Mouse (Mus musculus) myocyte (in vitro differentiated cells): ENCODE measurements around the gene Acap1. TPM values are rescaled to one million over a fixed set of nuclear protein-coding genes. Genes with fewer than 3 reads are reported as not detected.

Experiments used
- H3K27me3 ChIP-seq: one replicate; pipeline ENCODE4 v1.6.1; 2011; ENCODE audit not compliant: control insufficient read depth, insufficient read depth, insufficient read length
- H3K36me3 ChIP-seq: one replicate; pipeline ENCODE4 v1.6.1; 2011; ENCODE audit not compliant: control insufficient read depth, insufficient read depth
- H3K4me2 ChIP-seq: one replicate; pipeline ENCODE4 v1.6.1; 2011; ENCODE audit warnings: low read depth, control low read depth
- H3K4me3 ChIP-seq: one replicate; pipeline ENCODE4 v1.5.1; 2011; ENCODE audit warnings: mild to moderate bottlenecking, control low read depth, moderate library complexity
- H3K79me2 ChIP-seq: one replicate; pipeline ENCODE4 v1.6.1; 2011; ENCODE audit not compliant: control insufficient read depth, insufficient read depth
- H3ac ChIP-seq: one replicate; pipeline ENCODE4 v1.6.1; 2011; ENCODE audit not compliant: control insufficient read depth, insufficient read length
- CEBPB ChIP-seq: IDR thresholded peaks from 2 replicates; pipeline ENCODE4 v1.6.1; 2011; ENCODE audit warnings: mild to moderate bottlenecking, moderate library complexity; ENCODE audit not compliant: poor library complexity, insufficient read depth, severe bottlenecking
- E2F4 ChIP-seq: IDR thresholded peaks from one replicate; pipeline ENCODE4 v1.6.1; 2011; ENCODE audit warnings: mild to moderate bottlenecking, control low read depth, moderate library complexity; ENCODE audit not compliant: insufficient read depth
- MAX ChIP-seq: IDR thresholded peaks from one replicate; pipeline ENCODE4 v1.6.1; 2011; ENCODE audit warnings: low read depth, mild to moderate bottlenecking, control low read depth
- MYOD1 ChIP-seq, 3 experiments: IDR thresholded peaks; one replicate each; pipeline ENCODE4 v1.6.1; 2011; ENCODE audit warnings: control low read depth in 2 of 3, low read depth in 2 of 3, mild to moderate bottlenecking in 2 of 3, moderate library complexity in 1 of 3; ENCODE audit not compliant: insufficient read length in 2 of 3, control insufficient read depth in 1 of 3
- MYOG ChIP-seq, 3 experiments: IDR thresholded peaks; one replicate each; pipeline ENCODE4 v1.6.1; 2011; ENCODE audit warnings: control low read depth in 2 of 3, low read depth in 2 of 3, mild to moderate bottlenecking in 2 of 3; ENCODE audit not compliant: insufficient read length in 2 of 3, control insufficient read depth in 1 of 3, insufficient read depth in 1 of 3
- POLR2A ChIP-seq: IDR thresholded peaks from one replicate; pipeline ENCODE4 v1.6.1; 2011; ENCODE audit warnings: low read depth, mild to moderate bottlenecking, control low read depth, moderate library complexity; ENCODE audit not compliant: insufficient read length
- POLR2AphosphoS2 ChIP-seq: IDR thresholded peaks from one replicate; pipeline ENCODE4 v1.6.1; 2011; ENCODE audit warnings: low read depth, control low read depth; ENCODE audit not compliant: insufficient read length
- REST ChIP-seq: IDR thresholded peaks from one replicate; pipeline ENCODE4 v1.6.1; 2011; ENCODE audit warnings: mild to moderate bottlenecking, control low read depth, moderate library complexity; ENCODE audit not compliant: insufficient read depth, insufficient read length
- SRF ChIP-seq: IDR thresholded peaks from one replicate; pipeline ENCODE4 v1.6.1; 2011; ENCODE audit warnings: low read depth; ENCODE audit not compliant: control insufficient read depth, insufficient read length
- TCF12 ChIP-seq: IDR thresholded peaks from one replicate; pipeline ENCODE4 v1.6.1; 2011; ENCODE audit warnings: mild to moderate bottlenecking, control low read depth; ENCODE audit not compliant: poor library complexity, insufficient read depth, severe bottlenecking
- TCF3 ChIP-seq: IDR thresholded peaks from one replicate; pipeline ENCODE4 v1.6.1; 2011; ENCODE audit warnings: low read depth, control low read depth; ENCODE audit not compliant: insufficient read length
- USF1 ChIP-seq: IDR thresholded peaks from one replicate; pipeline ENCODE4 v1.6.1; 2011; ENCODE audit warnings: low read depth, mild to moderate bottlenecking, control low read depth, moderate library complexity
- polyA plus RNA-seq: library from polyadenylated mRNA; unstranded; fragments of >200 nt; fragmentation: generic; extraction: Trizol; gene quantifications from one replicate; pipeline ENCODE4 v1.2.1, GENCODE M21; 2012; ENCODE audit warnings: missing spikeins

The Acap1 gene
- polyA plus RNA-seq, 1 experiment: 1.4 TPM

DNA sequence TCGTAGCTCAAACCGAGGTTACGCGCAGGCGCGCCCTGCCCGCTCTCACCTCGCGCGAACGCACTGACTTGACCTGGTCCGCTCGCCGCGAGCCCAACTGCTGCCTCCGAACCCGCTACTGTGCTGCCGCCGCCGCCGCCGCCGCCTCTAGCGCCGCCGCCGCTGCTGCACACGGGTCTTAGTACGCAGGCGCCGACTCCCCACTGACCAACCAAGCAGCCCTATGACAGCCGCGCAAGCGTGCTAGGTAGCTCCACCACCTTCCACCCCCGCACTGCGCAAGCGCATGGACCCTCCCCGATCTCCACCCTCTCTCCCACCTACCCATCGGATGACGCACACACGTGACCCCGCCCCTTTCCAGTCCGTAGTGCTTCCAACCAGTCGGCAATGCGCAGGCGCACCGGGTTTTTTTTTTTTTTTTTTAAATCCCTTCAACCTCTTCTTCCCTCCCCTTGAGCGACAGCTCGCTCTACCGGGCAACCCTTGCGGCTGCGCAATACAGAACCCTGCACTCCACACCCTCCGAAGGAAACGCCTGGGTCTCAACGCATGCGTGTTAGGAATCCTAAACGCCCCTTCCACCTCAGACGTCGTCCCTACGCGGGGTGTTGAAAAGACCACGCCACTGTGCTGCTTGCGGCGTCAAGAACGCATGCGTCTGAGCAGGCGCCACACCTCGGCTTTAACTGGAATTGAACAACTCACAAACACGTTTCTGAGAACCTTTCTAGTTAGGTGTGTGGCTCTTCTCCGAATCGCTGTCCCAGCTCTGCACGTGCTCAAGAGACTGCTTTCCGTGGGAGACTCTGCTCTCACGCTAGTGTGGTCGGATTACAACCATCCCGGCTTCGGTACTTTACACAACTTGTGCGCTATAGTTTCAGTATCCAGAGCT lies 26.0 kb upstream of the Acap1 start, which contains the start of gene Eif5a:
TSS of gene Eif5a (minus strand) at position 845 of the 898 bp plus-strand sequence.
- no peaks in the 10 kb centered on the region for H3K27me3 ChIP-seq
- H3ac ChIP-seq: peak within 1 kb of the TSS; percentile 87
- peaks cover 28% of the 10 kb centered on the region for H3K36me3 ChIP-seq
- TF ChIP-seq MYOD1 (IDR thresholded peaks at IDR 0.05; ENCODE audit: control insufficient read depth in 1 of 3, insufficient read length in 2 of 3, low read depth in 2 of 3) (peak in 1 of 3 experiments; percentile 4), MYOG (IDR thresholded peaks at IDR 0.05; ENCODE audit: control insufficient read depth in 1 of 3, insufficient read depth in 1 of 3, insufficient read length in 2 of 3, low read depth in 2 of 3) (no peak), USF1 (peak; percentile 92), MAX (peak; percentile 90), REST (peak; percentile 27), TCF3 (no peak), POLR2AphosphoS2 (peak; percentile 96), SRF (no peak), CEBPB (no peak), E2F4 (no peak), TCF12 (no peak), POLR2A (peak; percentile 95)
- H3K4me3 ChIP-seq: peak within 1 kb of the TSS; percentile 77
- H3K4me2 ChIP-seq: peak within 1 kb of the TSS; percentile 86
- peaks cover 42% of the 10 kb centered on the region for H3K79me2 ChIP-seq

DNA sequence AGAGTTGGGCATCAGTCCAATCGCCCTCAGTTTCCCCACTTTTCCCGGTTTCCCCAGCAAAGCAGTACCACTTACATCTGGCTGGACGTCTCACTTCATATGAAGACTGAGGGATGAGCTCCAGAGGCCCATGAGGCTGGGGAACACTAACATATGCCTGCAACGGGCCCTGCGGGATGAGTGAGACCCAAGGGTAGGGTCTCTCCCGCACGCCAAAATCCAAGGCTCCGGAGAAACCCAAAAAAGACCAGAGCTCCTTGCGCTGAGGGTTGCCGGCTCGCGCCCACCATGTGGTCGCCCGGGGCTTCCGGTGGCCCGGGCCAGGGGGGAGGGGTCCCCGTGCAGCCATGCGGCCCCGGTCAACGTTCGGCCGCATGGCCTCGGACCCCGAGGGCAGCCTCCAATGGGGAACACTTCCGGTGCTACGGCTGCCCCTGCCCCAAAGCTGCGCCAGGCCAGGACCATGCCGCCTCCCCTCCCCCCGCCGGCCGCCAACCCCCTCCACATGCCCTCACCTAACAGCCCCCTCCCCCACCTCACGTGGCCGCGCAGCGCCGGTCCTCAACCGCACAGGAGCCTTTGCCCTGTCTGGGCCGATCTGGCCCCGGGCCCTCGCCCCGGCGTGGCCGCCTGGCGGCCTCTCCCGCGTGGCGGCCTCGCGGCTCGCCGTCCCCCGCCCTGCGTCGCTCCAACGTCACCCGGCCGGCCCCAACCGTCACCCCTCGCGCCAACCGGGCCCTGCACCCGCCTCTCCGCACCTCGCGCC lies 25.1 kb upstream of the Acap1 start:
- TF ChIP-seq CEBPB (no peak), POLR2AphosphoS2 (peak; percentile 52)
- Histone ChIP-seq H3K4me3 (peak overlapping the region; percentile 77), H3K4me2 (peak overlapping the region; percentile 87), H3K79me2 (peaks cover 48% of the 10 kb centered on the region), H3K27me3 (no peaks in the 10 kb centered on the region), H3K36me3 (peaks cover 37% of the 10 kb centered on the region), H3ac (peak overlapping the region; percentile 87)

DNA sequence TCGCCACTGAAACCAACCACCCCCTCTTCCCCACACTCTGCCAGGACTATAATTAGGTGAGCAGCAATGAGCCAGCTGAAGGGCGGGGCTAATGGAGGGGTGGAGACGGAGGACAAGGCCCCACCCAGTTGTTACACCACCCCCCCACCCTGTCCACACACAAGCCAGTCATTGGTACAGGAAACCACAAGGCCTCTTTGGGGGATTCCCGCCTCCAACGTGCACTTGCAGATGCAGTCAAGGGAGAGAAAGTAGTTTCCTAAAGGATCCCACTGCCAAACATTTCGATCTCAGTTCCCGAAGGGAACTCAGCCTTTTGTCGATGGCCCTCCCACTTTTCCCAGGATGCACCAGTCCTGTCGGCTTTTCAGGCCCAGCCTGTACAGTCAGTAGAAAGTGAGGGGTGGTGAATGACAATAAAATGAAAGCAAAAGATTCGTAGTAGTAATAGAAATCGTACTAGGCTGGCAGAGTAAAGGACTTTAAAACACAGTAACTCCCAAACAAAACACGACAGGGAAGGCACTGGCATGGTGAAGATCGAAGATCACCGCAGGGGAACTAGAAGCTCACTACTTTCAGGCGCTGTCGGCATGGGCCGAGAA lies 24.4 kb upstream of the Acap1 start:
- Histone ChIP-seq H3K36me3 (peaks cover 39% of the 10 kb centered on the region), H3K4me3 (peak overlapping the region; percentile 77), H3ac (peak overlapping the region; percentile 87), H3K4me2 (peak overlapping the region; percentile 87), H3K79me2 (peaks cover 53% of the 10 kb centered on the region), H3K27me3 (no peaks in the 10 kb centered on the region)
- TF ChIP-seq REST: no peak
- TF ChIP-seq POLR2AphosphoS2: peak; percentile 76

DNA sequence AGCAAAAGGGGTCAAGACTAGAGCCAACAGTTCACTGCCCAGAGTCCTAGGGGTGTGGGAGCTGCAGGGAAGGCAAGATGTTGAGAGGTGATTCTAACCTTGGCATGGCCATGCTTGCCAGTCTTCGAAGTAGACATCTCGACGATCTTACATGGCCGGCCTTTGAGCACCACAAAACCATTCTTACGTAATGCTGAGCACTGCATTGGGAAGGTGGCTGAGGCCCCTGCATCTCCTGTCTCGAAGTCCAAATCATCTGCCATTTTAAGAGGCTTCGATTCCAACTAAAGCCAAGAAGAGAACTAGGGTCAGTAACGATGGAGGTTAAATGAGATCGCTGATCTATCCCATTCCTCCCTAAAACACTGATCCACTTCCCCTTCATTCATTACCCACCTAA lies 23.7 kb upstream of the Acap1 start:
- peak overlapping the region; percentile 77 for H3K4me3 ChIP-seq
- TF ChIP-seq MAX (no peak), CEBPB (0 out of 2 replicates have a peak, but pooled peaks have one; percentile 6)
- no peaks in the 10 kb centered on the region for H3K27me3 ChIP-seq
- no peak overlapping the region for H3ac ChIP-seq
- H3K79me2 ChIP-seq: peaks cover 58% of the 10 kb centered on the region
- H3K4me2 ChIP-seq: peak overlapping the region; percentile 87
- peaks cover 39% of the 10 kb centered on the region for H3K36me3 ChIP-seq

DNA sequence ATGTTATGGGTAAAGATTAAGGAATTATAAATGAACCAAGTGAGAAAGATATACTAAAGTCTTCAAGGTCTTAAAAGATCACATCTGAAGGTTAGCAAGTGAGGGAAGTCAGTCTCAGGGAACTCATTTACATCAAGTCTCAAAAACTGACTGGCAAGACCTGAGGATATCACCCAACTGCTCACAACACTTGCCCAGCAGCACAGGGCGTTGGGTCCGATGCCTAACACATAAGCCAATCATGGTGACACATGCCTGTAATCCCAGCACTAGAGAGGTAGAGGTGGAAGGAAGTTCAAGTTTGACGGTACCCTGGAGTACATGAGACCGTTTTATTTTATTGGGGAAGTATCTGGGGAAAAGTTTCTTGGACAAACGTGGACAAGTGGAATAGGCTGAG lies 22.8 kb upstream of the Acap1 start:
- H3K36me3 ChIP-seq: peaks cover 39% of the 10 kb centered on the region
- peaks cover 58% of the 10 kb centered on the region for H3K79me2 ChIP-seq
- no peaks in the 10 kb centered on the region for H3K27me3 ChIP-seq
- H3ac ChIP-seq: no peak overlapping the region
- TF ChIP-seq POLR2AphosphoS2: peak; percentile 52
- TF ChIP-seq CEBPB: no peak
- H3K4me3 ChIP-seq: no peak overlapping the region
- H3K4me2 ChIP-seq: peak overlapping the region; percentile 87
